Mouse (Mus musculus) gastrocnemius, adult 18-20 months (tissue): ENCODE measurements around the gene Il21r. TPM values are rescaled to one million over a fixed set of nuclear protein-coding genes. Genes with fewer than 3 reads are reported as not detected.

ENCODE experiments used
- DNase-seq: peaks from one replicate; pipeline ENCODE4 v3.0.0; 2021; ENCODE audit warnings: low spot score
- total RNA-seq, 2 experiments: library from RNA; stranded (reverse); gene quantifications; 2 replicates each; pipeline ENCODE4 v1.2.3; 2021

Gene Il21r
- total RNA-seq, 2 experiments from 2014 or later = 0.09 TPM; not detected in 1

- no peak for DNase-seq
Measured at GRCm38 (mm10) chr7:125600612-125601279, 2.5 kb upstream of the Il21r start.

- DNase-seq = no peak
Measured at GRCm38 (mm10) chr7:125601280-125601670, 2.0 kb upstream of the Il21r start.

- DNase-seq = no peak
Measured at GRCm38 (mm10) chr7:125601821-125602448, 1.3 kb upstream of the Il21r start.

GRCm38 (mm10) chr7:125604362-125605319 lies 1.4 kb downstream of the Il21r start:
- no peak for DNase-seq

- no peak for DNase-seq
Measured at GRCm38 (mm10) chr7:125605725-125606139, 2.5 kb downstream of the Il21r start.

- DNase-seq = no peak
Measured at GRCm38 (mm10) chr7:125606265-125607164, 3.3 kb downstream of the Il21r start.

- DNase-seq = no peak
Measured at GRCm38 (mm10) chr7:125607384-125608182, 4.4 kb downstream of the Il21r start.

GRCm38 (mm10) chr7:125608183-125608688 lies 5.0 kb downstream of the Il21r start:
- no peak for DNase-seq

- DNase-seq = no peak
Measured at GRCm38 (mm10) chr7:125613579-125613978, 10.3 kb downstream of the Il21r start.

- no peak for DNase-seq
Measured at GRCm38 (mm10) chr7:125615453-125615852, 12.2 kb downstream of the Il21r start.

- DNase-seq = no peak
Measured at GRCm38 (mm10) chr7:125618016-125618415, 14.8 kb downstream of the Il21r start.

- DNase-seq = no peak
Measured at GRCm38 (mm10) chr7:125620077-125620476, 16.8 kb downstream of the Il21r start.

- DNase-seq = no peak
Measured at GRCm38 (mm10) chr7:125622741-125623685, 19.8 kb downstream of the Il21r start.

GRCm38 (mm10) chr7:125625219-125625618 lies 22.0 kb downstream of the Il21r start:
- no peak for DNase-seq

- DNase-seq = no peak
Measured at GRCm38 (mm10) chr7:125625829-125626228, 22.6 kb downstream of the Il21r start.

GRCm38 (mm10) chr7:125630317-125630716 lies 27.1 kb downstream of the Il21r start:
- no peak for DNase-seq

GRCm38 (mm10) chr7:125630989-125631388 lies 27.8 kb downstream of the Il21r start:
- no peak for DNase-seq

GRCm38 (mm10) chr7:125637220-125638140 lies 34.3 kb downstream of the Il21r start:
- DNase-seq = no peak
